Mouse (Mus musculus) olfactory bulb, adult 2 months (tissue): ENCODE measurements around the gene Exosc5.
A peak's percentile ranks its signal among the peaks of the same experiment; 100 is the strongest.

ENCODE experiments used
- CTCF ChIP-seq: fragments of 200-500 bp; IDR thresholded peaks from 2 replicates; pipeline ENCODE4 v1.5.1; 2012; ENCODE audit warnings: low read depth, mild to moderate bottlenecking, low read length, moderate library complexity; ENCODE audit not compliant: insufficient read depth
- POLR2A ChIP-seq: fragments of 200-500 bp; IDR thresholded peaks from 2 replicates; pipeline ENCODE4 v1.6.1; 2012; ENCODE audit warnings: mild to moderate bottlenecking, low read depth, low read length, moderate library complexity; ENCODE audit not compliant: insufficient read depth

DNA sequence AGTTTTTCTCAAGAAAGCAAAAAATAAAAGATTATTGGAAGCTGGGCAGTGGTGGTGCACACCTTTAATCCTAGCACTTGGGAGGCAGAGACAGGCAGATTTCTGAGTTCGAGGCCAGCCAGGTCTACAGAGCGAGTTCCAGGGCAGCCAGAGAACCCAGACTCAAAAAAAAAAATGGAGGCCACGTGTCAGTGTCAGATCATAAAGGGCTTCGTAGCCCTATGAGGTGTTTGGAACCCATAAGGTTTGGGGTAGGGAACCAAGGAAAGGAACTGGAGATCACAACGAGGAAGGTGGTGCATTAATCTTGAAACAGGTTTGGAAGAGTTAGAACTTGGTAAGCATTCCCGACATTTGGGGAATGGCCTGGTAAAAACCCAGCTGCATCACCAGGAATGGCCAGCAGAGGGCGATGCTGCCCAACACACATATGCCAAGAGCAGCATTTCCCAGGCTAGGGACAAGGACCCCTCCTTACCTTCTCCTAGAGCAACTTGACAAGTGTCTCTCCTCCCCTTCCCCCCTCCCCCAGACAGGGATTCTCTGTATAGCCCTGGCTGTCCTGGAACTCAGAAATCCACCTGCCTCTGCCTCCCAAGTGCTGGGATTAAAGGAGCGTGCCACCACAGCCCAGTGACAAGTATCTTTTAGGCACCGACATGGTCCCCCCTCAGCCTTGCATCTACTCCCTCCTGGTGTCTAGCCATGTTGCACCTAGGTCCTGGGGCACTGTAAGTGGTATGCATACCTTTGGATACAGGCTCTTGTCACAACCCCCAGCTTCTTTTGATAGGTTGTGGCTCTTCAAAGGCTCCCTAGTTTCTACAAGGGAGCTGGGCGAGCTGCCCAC is 61.0 kb downstream of the Exosc5 start:
- TF ChIP-seq CTCF (peak; percentile 76), POLR2A (no peak)
